Mouse (Mus musculus) mesoderm, embryonic 11.5 days (tissue): ENCODE measurements around the gene Gnat2.

Experiments used
- DNase-seq: peaks from one replicate; pipeline ENCODE4 v3.0.0-alpha.2; 2012; ENCODE audit warnings: low read depth, low spot score

Gene Gnat2

DNA sequence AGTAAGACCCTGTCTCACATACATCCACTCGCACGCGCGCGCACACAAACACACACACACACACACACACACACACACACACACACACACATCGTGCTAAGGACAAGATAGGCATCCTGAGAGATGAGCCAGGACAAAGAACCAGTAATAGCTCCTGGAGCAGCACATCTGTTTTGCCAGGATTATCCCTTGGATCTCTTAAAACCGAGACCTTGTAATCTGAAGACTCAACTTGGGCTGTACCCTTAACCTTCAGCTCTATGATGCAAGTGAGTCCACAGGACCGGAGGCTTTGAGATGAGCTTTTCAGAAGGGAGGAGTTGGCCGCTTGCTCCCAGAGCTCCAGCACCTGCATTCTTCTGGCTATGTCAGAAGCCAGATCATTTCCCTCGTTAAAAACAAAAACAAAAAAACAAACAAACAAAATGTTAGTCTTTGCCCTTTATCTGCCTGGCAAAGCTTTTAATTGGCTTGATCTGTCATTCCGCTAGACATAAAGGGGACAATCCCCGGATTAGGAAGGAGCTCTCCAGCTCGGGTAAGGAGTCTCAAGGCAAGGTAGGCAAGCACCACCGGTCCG is at the start of gene Gnat2:
Gene Gnat2 (plus strand): TSS at position 254 of the 580 bp plus-strand sequence.
- DNase-seq, result no peak

DNA sequence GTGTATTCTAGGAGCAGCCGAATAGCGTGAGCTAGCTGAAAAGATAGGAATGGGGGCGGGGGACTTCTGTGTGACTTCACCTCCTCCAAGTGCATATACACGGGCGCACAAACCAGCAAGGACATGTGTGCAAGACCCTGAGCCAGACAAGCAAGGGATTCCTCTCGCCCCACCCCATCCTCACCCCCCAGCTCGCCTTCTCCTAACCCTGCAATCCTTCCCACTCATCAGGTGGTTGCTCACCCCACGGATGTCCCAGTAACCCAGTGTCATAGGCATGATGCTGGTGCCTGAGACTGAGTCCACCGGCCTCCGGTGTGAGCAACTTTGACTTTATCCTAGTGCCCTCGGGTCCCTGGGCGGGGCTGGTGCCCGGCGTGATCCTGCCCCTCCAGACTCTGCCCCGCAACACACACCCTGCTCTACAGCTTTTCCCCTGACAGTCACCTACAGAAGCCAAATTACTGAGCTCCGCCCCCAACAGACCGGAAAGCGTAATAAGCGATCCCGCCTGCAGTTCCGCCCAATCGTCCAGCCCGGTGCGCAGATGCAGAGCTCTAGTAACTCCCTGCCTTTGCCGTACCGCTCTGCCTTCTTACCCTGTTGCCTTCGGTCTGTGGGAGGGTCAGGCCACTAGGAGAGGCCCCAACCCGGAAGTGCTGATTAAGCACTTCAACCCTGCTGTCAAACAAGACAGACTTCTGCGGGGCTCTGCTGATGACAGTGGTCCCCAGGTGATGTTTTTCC is 48.0 kb upstream of the Gnat2 start, which contains the start of gene Gstm4:
Gene Gstm4 (minus strand): TSS at position 501 of the 747 bp plus-strand sequence.
- peak; percentile 81 for DNase-seq

DNA sequence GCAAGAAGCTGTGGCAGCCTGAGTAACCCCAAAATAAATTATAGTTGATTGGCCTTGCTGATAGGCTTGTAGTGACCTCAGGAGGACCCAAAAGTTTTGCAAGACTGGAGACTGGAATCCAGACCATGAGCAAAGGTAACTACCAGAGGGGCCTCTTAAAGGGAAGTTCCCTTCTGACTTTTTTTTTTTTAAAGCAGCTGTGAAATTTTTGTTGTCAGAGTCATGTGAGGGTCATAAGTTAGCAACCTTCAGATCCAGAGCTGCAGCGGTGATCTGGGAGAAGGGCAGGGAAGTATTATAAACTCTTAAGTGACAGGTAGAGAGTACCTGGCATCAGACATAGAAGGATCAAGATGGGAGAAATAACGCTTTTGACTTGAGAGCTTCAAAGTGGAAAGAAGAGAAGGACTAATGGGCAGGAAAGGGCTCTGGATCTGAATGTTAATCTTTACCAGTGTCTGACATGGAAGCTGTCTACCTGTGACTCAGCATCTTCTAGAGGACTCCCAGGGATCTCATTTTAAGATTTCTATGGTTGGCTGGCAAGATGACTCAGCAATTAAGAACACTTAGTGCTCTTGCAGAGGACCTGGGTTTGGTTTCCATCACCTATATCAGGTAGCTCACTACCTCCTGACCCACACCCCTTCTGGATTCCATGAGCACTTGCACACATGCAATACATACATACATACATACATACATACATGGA is 45.5 kb upstream of the Gnat2 start:
- DNase-seq, result no peak

DNA sequence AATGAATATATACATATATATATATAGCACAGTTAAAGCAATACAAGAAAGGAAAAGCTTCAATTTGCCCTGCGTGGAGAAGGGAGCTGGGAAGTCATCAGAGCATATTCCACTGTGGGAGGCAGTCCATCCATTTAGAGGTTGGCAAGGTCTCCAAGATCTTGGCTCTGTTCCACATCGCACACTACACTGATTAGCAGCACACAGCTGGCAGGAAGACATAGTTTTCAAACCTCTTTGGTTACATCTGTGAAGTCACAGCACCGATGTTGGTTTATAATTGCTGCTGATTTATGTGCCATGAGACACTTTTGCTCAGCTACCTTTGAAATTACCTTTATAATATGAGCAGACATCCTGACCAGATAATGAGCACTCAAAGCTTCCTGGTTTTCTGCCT is 44.3 kb upstream of the Gnat2 start:
- no peak for DNase-seq

DNA sequence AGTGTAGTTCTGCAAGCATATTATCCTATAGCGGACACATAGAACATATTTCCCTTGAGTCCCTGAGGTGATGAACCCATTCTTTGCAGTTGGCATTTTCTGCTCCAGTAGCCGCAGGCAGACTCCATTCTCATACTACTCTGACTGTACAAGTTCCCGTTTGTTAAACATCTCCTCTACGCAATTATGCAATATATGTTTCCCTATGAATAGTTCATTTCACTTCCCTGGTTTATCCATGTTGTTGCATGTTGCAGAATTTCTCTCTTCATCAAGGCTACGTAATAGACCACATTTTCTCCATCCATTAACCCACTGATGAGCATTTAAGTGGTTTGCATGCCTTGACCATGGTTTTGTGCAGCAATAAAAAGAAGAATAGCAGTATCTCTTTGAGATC is 42.1 kb upstream of the Gnat2 start:
- DNase-seq, result no peak

DNA sequence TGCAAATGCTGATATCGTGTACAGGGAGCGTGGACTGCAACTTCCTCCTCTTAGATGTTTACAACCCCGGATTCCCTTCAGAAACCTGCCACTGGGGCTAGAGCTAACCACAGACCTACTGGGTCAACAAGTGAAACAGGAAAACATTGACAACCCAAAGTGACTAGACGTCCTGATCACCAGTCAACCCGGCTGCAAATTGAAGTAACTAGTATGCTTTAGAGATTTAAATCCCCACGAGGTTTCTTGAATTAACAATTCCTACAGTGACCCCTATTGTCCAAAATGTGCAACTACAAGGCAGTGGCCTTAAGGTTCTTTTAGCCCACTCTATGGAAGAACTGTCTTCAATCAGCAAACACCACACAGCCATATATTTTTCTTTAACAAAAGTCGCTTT is 31.2 kb upstream of the Gnat2 start:
- DNase-seq, result peak; percentile 77

DNA sequence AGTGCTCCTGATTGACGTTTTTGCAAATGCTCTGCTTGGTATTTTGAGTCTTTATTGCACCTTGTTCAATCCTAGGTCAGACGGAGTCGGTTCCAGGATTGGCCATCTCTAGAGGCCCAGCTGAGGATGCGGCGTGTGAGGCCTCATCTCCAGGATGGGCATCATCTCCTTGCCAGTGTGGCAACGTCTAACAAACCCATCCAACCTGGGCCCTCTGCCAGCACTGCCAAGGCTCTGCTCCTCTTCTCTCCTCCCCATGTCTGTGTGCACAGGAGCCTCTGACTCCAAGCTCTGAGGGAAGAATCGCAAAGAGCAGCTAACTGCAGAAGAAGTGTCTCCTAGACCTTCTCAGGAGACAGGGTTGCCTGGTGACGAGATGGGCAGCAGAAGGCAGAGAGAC is 29.9 kb upstream of the Gnat2 start:
- no peak for DNase-seq

DNA sequence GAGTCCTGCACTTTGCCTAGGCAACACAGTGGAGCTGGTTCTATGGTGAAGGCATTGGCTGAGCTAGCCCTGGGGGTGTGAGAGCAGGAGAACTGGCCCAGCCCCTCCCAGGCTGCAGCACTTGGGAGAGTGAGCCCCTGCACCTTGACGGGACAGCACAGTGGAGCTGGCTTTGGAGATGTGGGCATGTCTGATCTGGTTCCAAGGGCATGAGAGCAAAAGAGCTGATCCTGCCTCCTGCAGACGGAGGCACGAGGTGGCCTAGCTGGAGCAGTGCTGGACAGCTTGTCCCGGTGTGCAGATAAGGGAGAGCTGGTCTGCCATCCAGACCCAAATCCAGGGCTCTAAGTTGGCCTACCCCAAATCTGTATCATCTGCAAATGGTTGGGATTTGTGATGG is 27.9 kb upstream of the Gnat2 start:
- DNase-seq, result no peak

DNA sequence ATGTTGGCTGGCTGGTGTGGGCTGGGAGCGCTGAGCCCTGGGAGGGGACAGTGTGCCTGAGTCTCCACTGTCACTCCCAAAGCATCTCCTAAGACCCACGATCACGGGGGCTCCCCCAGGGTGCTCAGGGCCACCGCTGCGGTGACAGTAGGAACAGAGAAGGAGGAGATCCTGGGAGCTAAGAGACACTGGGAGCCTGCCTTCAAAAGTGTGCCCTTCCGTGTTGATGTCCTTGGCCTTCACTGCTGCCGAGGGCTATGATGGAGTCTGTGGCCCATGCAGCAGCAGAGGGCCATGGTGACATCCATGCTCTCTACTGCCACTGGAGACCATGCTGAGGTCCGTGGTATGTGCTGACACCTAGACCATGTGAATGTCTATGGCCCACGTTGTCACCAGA is 27.0 kb upstream of the Gnat2 start:
- DNase-seq, result no peak

DNA sequence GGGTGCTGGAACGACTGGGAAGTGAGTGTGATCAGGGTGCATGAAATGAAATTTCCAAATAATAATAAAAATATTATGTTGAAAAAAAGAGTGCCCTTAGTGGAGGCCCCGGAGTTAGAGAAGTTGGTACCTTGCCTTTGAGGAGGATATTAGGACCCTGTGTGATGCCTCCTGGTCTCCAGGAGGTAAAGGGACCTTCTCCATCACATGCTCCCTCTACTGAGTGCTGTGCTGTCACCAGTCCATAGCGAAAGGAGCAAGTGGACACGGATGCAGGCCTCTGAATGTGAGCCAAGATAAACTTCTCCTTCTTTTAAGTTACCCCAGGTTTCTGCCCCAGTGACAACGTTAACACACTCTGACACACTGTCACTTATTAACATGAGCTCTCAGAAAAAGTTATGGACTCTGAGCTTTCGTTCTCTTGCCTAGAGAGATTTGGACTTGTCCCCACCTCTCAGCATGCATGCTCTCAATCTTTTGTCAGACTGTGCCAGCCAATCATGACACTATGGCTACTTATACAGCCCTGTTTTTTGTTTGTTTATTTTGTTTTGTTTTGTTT is 25.1 kb upstream of the Gnat2 start:
- DNase-seq, result no peak

DNA sequence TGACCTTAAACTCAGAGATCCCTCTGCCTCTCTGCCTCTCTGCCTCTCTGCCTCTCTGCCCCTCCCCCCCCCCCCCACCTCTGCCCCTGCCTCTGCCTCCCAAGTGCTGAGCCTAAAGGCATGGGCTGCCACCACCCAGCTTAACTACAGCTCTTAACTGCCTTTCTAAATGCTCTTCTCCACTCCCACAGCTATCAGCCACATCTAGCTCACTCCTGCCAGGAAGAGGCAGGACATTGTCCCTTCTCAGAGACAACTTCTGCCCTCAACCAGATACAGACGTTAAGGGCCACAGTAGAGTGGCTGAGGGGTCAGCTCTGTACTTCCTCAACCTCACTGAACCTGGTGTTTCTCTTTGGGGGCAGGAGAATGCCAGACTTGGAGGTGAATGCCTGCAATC is 23.8 kb upstream of the Gnat2 start:
- no peak for DNase-seq

DNA sequence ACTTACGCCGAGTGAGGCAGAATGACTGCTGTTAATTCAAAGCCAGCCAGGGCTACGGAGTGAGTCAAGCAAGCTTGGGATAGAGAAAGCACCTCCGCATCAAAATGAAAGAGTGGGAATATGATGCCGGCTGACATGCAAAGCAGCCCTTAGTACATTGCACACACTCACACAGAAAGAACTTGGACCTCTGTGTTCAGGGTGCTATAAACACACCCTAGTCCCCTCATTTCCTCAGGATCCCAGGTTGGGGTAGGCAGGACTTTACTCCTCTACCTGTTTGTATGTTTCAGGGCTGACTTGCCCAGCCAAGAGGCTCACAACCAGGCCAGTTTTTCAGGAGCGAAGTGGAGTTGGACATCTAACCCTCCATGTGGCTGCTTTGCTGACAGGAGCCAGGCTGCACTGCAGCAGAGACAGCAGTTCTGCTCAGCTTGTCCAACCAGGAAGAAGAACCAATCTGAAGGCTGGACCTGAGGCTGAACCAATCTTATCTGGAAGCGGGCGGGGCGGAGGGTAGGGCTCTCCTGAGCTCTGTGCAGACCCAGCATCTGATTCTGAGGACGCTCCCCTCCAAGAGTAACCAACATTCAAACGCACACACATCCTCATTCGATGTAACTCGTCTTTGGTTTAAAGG is 23.2 kb upstream of the Gnat2 start:
- DNase-seq, result no peak

DNA sequence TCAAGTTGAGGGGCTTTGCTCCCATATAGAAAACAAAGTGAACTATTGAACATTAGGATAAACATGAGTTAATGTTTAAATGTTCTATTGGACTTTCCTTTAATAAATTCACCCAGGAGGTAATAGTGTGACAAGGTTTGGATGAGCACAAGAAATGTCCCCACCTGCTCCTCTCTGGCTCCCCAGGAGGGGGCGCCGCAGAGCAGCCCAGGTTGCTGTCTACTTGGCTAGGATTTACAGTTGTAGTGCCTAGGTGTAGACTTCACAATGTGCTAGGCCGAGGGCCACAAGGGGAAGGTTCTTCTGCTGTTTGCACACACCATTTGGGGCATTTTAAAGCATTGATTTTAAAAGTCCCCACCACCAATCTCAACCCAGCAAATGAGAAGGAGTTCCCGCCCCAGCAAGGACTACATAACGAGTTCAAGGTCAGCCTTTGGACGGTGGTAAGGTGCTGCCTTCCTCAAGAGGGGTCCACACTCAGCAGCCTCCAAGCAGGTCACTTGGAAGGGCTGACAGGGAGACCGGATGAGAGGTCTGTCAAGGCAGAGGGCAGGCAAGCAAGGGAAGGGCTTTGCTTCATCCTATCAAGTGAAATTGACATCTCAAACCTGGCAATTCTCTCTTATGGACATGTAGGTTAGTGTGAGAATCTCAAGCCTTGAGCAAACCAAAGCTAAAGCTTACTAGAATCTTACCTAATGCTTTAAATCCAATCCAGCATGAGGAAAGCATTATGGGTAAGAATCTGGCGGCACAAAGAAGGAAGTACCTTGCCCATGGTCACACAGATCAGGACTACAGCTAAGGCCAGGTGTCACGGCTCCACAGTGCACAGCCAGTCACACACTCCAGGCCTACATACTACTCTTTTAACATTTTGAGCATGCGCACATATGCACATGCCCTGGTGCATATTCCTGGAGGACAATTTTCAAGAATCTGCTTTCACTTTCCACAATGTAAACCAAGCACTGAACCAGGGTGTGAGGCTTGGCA is 22.0 kb upstream of the Gnat2 start:
- peak; percentile 41 for DNase-seq

DNA sequence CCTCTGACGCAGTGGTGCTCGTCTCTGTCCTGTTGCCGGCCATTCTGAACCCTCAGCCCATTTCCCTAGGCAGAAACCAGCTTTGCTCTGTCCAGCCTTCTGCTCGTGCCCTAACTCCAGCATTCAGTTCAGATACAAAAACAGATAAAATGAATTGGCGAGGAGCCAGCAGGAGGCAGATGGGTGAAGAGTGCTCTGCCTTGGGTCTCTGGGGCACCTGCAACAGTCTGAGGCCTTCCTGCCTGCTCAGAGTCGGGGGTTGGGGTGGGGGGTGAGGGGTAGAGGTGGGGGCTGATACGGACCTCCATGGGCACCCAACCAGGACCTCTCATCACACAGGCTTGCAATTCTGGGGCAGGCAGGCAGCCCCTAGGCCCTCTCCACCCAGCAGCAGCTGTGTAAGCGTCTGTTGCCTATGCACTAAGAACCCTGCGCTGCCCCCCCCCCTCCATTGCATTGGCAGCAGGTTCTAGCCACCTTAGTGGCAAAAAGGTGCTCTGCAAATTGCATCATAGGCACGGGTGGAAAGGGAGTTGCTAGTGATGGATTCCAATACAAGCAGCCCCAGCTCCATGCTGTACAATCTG is 19.5 kb upstream of the Gnat2 start:
- DNase-seq, result no peak

DNA sequence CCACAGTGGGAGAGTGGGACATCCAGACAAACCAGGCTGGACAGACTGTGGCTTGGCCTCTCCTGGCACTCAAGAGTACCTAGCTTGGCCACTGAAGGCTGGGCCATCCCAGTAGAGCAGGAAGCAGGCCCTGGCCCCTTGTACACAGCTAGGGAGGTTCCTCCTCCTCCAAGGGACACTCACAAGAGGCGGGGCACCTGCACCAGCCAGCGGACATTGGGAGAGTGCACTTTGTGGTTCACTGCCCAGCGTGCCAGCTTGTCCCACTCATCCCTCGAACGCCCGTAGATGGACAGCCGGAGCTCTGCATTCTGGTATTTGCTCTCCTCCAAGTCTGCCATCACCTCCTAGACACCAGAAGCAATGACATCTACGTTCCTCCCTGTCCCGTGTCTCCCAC is 15.8 kb upstream of the Gnat2 start:
- DNase-seq, result no peak

DNA sequence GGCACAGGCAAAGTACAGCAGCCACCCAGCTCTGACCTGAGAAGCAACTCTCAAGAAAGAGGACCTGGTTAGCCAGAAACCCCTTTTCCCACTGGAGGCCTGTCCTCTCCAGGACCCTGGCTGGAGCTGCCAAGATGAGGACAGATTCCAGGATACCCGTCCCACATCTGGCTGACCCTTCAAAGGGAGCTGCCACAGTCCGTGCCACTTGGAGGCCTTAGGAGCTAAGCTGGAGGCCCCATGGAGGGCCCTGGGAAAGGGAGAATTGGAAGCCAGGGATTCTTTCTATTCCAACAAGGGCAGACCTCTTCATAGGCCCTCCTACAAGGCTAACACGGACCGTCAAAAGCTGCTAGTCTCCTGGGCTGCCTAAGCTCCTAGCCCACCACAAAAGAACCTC is 10.9 kb upstream of the Gnat2 start:
- no peak for DNase-seq

DNA sequence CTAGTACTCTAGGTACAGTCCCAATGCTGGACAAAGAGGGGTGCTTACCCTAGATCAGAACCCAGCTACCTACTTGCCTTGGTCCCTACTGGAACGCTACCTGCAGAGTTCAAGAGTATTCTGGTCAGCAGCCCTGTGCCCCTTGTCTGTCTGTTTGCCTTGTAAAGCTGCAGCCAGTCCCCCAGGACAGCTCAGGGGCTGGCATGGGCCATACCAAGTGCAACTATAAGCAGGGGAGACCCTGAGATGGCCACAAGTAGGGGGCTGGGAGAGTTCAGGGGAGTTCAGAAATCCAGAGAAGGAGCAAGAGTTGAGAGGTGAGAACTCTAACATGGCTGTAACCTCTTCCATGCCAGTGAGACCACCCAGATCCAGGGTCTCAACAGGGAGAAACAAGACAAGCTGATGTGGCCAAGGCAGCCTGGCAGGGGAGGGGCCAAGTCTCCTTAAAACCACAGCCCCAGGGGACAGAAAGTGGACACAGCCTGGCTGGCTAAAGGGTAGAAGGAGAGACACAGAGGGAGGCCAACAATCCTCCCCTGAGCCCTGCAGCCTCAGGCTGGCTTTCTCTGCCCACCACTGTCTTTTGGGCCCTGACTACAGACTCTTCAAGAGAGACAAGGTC is 10.2 kb upstream of the Gnat2 start:
- no peak for DNase-seq

DNA sequence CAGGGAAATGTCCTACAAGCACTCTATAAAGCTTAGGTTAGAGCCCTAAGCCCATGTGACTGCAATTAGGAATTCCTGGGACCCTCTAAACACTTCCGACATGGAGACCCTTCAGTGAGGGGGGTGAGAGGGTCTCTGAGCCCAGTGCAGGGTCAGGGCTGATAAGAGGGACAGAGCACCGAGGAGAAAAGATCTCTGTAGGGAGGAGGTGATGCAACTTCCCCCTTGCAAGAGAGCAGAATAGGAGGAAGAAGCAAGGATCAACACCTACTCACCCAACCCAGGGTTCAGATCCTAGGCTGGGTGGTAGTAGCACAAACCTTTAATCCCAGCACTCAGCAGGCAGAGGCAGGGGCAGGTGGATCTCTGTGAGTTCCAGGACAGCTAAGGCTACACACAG is 9.4 kb upstream of the Gnat2 start:
- no peak for DNase-seq

DNA sequence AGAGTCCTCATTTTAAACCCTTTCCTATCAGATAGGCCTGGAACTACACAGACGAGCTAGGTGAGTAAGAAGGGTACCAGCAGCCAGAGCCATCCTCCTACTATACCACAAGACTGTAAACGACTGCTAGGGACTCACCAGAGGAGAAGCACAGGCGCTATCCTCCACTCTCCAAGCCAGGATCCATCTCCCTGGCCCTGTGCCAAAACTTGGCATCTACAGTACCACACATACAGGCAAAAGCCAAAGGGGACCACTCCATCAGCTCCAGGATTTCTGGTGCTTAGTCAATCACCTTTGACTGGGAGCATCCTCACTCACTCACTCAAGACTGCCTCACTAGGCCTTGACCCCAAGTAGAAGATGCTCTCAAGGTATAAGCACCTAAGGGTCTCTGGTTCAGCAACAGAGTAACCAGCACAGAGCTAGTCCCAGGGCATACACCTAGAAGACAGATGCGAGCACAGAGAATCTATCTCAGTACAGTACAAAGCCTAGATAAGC is 8.6 kb upstream of the Gnat2 start:
- no peak for DNase-seq

DNA sequence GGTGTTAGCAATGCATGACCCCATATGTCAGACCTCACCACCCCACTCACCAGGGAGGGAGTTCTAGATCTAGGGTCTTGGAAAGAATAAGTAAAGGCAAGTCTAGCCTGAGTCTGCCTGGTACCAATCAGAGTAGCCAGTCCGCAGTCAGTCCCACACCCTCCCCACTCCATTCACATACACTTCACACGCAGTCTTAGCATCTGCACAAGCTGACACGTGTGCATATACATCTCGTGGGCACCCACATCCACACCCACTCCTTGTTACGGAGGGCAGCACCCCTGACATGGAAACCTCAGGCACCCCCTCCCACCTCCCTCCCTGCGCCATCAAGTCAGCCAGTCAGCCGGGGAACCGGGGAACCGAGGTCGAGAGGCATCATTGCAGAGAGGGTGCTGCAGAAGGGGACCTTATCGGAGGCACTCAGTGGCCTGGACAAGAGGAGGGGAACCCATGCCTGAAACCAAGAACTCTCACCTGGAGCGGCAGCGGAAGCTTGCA is 7.8 kb upstream of the Gnat2 start:
- DNase-seq, result no peak
